Mouse (Mus musculus) stomach, postnatal 0 days (tissue): ENCODE results near the gene Gamt.

ENCODE experiments used
- CTCF ChIP-seq: IDR thresholded peaks from 2 replicates; pipeline ENCODE4 v1.5.1; 2016; ENCODE audit warnings: antibody characterized with exemption, low read depth, mild to moderate bottlenecking, moderate library complexity
- EP300 ChIP-seq: optimal IDR thresholded peaks from 2 replicates; pipeline ENCODE3; 2016; ENCODE audit warnings: antibody characterized with exemption

DNA sequence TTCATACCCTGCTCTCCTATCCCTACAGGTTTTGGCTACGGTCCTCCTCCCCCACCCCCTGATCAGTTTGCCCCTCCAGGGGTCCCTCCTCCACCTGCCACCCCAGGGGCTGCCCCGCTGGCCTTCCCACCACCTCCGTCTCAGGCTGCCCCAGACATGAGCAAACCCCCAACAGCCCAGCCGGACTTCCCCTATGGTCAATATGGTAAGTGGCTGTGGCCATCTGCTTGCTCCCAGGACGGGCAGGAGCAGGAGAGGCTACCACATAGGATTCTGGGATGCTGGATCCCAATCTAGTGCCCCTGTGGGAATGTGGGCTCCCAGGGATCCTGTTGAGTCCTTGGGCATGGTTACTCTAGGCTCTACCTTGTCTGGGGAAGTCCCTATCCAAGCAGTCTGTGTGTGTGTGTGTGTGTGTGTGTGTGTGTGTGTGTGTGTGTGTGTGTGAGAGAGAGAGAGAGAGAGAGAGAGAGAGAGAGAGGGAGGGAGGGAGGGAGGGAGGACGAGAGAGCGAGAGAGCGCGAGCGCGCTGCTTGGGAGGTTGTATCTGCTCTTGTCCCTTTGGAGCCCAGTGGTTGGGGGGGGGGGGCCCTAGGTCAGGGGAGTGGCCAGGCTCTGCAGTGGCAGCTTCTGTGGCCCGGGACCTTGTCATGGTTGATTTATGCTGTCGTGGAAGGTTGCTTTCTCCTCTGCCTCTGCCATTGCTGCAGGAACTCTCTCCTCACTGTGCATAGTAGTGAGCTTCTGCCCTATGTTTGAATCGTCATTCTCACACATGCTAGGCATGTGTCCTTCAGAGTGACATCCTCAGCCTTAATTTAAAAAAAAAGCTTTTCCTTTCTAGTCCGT is 24.6 kb upstream of the Gamt start:
- TF ChIP-seq CTCF (no peak), EP300 (no peak)
